Mouse (Mus musculus): ENCODE measurements around the gene Socs4.
"Not testable (repeated sequence)": the region's sequence is repeated elsewhere in the genome, so short reads cannot be mapped to it uniquely, and the experiment has no call there.

The Socs4 gene

DNA sequence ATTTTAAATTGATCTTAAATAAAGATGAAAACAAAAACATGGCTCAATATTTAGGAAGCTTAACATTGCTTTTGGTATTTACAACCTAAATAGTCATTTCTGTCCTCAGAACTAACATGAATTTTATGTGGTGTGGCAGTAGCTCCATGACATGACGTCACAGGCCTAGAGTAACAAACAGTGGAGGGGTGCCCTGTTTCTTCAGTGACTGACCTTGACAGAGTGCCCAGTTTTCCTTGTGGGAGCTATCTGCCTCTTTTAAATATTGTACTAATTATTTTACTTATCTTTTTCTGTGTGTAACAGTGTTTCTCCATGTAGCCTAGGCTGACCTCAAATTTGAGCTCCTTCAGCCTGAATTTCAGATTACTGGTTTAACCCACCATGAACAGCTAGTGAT is 15.0 kb downstream of the Socs4 start:
- no peak for DNase-seq

DNA sequence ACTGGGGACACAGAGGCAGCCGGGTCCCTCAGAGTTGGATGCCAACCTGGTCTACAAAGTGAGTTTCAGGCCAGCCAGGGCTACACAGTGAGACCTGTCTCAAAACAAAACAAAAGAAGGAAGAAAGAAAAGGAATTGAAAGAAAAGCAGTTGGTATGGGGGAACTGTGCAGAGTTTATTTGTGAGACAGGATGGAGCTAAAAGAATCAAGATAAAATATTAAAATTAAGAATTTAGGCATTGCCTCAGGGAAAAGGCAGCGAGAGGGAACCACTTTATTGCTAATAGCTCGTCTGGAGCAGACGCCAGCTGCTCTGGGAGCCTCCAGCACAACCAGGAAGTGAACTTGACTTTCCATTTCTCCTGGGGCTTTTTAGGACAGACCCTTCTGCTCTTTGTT is 17.4 kb downstream of the Socs4 start:
- DNase-seq, result no peak

DNA sequence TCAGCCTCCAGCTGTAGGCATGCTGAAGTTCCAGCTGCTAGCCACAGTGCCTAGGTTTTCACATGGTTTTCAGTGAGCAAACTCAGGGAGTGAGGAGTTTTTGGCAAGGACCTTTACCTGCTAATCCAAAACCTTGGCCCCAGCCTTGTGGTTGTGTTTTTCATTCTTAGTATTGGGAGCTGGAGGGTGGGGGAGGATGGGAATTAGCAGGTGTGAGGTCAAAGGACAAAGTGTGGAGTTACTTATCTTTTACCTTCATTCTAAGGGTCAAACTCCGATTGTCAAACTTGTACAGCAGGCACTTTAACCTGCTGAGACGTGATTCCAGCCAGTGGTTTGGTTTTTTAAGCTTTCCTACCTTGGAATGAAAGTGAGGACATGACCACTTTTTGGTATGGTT is 19.5 kb downstream of the Socs4 start:
- no peak for DNase-seq

DNA sequence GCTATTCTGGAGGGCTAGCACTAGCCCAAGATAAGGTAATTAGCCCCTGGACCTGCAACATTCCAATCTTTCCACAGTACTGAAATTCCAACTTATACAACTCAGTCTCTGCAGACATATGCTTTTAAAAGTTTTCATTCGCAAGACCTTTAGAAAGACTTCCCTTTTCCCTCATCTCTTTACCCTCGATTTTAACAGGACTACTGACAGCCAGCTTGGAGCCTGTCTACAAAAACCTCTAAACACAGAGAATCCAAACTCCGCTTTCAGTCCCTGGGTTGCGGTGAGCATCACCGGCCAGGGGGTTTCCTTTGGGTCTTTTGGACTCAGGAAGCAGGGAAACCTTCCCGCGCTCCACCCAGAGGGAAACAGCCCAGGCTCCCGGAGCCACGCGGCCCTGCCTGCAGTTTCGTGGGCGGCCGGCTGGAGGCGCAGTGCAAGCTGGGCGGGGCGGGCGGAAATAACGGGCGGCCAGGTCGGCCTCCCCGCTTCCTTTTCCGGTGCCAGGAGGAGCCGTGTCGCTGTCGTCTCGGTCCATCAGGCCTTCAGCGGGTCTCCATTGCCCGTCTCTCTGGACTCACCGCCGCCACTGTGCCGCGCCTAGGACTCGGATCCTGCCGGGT is 21.2 kb downstream of the Socs4 start, which contains the start of gene Mapk1ip1l:
Mapk1ip1l (plus strand) TSS at position 482 of the 623 bp plus-strand sequence.
- peak; percentile 93 for DNase-seq

DNA sequence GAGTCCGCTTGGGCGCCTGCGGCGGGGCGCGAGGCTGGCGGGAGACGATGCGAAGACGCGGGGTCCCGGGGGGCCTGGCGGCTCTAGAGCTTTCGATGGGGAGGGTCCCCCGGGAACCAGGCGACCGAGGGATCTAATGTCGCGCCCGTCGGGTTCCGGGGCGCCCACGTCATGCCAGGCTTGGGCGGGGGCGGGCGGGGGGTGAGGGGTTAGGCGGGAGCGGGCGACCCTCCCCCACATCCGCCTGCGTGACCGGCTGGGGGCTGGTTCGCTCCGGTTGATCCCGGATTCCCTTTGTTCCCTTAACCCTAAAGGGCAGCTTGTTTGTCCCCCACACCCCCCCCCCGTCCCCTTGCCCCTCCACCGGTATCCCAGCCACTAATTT is 21.7 kb downstream of the Socs4 start:
- no peak for DNase-seq

DNA sequence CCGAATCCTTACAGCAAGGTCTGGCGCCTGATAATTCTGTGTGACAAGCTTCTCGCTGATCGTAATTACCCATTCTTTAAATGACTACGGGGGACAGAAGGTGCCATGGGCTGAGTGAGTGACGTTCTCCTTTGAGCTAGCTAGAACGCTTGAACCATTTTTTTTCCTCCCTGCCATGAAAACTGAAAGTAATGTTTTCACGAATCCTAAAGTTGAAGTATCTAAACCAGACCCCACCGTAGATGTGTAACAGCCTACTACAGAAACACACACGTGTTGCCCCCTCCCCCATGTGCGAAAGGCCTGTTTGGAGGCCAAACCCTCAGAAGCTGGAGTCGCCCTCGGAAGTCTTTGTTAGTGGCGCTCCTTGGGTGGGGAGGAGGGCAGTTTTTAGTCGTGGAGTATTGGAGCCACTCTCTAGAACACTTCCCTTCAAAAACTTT is 22.1 kb downstream of the Socs4 start:
- DNase-seq, result no peak

DNA sequence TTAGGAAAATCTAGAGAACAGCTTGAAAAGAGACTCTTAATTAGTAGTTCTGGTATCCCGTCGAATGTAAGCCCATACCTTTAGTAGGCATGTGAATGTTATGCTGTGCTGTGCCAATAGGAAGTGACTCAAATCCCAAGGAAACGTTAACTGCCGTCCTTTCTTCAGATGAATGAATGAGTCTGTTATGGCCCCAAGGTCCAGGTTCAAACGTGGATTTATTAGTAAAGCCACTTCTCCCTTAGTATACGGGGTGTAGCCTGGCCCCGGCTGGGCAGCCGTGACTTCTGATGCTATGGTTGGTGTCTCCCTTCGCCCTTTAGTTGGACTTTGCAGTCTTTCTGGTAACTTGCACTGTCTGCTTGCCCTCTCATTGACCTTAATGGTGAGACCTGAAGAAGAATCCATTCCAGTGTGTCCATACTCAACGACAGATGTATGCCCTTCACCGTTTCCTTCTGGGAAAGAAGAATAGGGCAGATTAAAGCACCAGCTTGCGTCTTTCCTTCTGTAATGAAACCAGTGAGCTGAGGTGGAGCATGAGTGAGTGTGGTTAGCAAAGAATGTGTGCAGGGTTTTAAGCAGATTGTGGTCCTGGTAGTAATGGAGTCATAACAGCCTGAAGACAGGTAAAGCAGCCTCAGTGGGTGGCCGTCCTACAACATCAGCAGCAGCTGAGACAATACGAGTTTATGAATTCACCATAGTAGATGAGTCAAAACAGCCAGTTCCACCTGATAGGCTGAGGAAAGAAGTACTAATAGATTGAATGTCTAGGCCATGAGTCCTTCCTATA is 26.4 kb downstream of the Socs4 start:
- DNase-seq, result no peak

DNA sequence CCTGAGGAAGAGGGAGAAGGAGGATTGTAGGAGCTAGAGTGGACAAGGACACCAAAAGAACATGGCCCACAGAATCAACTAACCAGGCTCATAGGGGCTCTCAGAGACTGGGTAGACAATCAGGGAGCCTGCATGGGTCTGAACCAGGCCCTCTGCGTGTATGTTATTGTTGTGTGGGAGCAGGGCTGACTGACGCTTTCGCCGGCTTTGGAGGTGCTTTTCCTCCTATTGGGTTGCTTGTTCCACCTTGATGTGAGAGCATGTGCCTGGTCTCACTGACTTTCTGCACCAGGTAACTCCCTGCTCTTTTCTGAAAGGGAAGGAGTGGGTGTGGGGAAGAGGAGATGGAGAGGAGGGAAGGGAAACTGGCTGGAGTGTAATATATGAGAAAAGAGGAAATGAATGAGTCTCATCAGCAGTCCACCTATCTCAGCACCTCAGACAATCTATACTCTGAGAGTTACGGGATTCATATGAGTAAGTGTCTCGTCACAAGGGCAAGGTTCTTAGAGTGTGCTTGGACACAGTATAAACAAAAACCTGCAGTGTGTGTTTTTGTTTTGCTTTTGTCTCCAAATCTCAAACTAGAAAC is 28.2 kb downstream of the Socs4 start:
- no peak for DNase-seq

DNA sequence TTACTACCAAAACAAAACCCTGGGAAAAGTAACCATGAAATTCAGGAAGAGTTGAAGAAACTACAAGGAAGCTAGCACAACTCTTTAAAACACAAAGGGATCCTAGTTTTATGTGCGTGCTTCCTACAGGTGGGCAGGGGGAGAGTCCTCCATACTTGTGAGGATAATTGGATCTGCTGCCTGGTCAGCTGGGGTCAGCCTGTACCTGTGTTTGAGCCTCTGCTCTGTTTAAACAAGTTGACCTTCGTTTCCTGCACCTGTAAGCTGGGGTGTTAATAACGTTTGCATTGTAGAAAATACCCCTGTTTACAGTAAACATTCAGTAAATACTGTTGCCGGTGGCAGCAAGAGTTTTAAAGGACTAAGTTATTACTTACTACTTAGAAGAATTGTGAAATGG is 29.2 kb downstream of the Socs4 start:
- no peak for DNase-seq

DNA sequence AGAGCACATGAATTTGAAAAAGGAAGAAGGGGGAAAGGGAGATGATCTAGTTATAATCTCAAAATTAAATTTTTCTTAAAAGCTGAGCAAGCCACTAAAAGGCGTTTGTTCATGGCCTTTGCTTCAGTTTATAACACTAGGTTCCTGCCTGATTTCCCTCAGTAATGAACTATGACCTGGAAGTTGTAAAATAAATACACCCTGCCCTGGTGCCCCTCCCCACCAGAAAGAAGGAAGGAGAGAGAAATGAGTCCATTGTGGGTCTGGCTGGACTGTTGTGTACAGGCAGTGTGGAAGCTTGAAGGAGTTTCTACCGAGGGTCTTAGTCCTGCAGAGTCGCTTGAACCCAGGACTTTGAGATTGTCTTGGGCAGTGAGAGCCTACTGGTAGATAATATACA is 30.9 kb downstream of the Socs4 start:
- no peak for DNase-seq

DNA sequence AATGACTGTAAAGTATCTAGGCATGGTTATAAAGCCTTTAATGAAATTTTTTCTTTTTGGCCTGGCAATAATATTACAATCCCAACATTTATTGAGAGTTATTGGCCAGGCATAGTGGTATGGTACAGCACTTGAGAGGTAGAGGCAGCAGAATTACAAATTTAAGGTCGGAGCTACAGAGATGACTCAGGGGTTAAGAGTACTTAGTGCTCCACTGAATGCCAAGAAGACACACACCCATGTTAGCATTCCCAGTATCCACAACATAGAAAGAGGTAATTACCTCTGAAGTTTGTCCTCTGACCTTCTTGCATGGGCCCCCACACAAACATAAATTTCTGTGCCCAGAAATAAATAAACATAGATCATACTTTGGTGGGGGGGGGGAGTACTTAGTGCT is 32.3 kb downstream of the Socs4 start:
- DNase-seq, result no peak

DNA sequence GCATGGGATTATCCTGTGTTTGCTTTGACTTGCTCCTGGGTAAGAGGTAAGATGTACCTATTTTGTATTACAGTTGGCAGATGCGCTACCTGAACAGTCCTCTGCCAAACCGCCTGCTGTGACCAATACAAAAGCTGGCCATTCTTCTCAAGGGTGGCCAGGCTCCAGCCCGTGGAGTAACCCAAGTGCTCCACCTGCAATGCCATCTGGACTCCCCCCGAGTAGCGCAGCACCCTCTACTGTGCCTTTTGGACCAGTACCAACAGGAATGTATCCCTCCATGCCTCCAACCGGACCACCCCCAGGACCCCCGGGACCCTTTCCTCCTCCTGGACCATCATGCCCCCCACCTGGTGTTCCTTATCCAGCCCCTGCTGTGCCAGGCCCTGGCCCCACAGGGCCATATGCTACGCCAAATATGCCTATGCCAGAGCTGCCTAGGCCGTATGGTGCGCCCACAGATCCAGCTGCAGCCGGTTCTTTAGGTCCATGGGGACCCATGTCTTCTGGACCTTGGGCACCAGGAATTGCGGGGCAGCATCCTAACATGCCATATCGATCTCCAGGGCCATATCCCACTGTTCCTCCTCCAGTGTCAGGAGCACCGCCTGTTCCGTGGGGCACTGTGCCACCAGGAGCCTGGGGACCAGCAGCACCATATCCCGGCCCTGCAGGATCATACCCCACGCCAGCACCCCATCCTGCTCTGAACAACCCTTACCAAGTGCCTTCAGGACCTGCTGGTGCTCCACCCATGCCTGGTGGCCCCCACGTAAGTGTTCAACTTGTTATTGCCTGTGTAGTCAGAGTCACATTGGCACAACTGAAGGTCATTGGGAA is 33.8 kb downstream of the Socs4 start:
- DNase-seq, result no peak

DNA sequence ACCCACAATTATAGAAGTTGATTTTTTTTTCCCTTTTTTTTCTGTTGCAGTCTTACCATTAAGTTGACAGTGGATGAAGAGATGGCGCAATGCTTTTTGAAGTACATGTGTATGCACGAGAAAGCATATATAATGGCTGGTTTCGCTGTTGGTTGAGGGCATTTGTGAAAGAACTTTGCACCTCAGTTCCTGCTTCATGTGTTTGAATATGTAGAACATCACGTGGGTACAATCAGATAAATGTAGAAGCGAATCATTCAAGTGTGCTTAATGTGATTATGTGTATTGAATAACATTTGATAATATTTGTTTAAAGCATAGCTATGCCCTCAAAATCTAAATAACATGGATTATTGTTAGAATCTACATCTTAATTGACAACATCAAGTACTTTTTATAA is 42.6 kb downstream of the Socs4 start:
- DNase-seq, result no peak

DNA sequence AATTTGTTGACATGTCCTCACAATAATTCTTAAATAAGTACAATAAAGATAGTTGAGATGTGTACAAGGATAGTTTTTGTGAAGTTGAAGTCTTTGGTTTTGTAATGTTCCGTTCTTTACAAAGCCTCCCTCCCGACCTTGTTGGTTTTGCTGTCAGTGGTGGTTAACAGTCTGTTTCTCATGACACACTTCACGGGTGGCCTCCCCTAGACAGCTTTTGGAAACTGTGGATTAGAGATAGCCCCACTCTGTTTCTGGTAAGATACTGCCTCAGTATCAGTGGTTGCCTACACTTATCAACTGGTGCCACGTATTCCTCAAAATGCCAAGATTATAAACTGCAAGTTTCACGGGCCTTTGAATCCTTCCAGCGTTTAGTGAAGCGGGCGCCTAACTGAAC is 44.9 kb downstream of the Socs4 start:
- DNase-seq, result not testable (repeated sequence)

DNA sequence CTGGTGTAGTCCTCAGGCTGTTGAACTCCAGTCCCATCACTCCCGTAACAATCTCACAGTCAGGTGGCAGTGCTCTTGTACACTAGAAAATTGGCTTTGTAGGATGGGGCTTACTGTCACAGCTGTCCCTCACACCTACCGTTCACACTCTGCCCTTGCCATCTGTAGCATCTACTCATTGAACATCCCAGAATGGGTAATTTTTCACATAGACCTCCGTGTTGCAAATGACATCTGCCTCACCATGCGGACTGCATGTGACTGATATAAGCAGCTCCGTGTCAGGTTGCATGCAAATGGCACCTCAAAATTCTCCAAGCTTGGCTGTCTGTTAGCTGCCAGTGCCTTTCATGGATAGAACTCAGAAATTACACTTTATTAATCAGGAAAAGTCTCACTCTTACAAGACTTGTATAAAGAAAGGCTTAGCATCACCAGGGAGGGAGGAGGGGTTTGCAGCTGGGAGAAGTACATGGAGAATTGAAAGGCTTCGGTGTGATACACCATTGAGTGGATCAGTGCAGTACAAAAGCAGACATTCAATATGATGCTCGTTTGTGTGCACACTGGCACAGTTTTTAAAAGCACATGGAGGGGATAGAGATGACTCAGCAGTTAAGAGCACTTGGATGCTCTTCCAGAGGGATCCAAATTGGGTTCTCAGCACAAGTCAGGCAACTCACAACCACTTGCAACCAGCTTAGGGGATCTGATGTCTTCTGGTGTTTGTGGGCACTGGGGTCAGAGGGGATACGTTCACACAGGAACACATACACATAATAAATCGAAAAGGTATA is 49.4 kb downstream of the Socs4 start:
- DNase-seq, result no peak

DNA sequence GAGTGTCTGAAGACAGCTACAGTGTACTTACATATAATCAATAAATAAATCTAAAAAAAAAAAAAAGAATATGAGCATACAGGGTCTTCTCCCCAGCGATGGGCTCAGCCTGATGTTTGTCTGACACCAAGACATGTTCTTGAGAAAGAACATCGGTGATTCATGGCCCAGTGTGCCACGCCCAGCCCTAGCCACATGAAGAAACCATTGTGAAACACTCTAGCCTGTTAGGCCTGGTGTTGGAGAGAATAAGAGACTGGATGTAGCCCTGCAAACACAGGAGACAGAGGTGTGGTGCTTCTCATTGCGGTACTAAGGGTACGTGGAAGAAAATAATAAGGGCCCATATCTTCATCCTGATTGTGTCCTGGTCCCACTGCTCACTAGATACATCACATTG is 50.6 kb downstream of the Socs4 start:
- DNase-seq, result no peak

DNA sequence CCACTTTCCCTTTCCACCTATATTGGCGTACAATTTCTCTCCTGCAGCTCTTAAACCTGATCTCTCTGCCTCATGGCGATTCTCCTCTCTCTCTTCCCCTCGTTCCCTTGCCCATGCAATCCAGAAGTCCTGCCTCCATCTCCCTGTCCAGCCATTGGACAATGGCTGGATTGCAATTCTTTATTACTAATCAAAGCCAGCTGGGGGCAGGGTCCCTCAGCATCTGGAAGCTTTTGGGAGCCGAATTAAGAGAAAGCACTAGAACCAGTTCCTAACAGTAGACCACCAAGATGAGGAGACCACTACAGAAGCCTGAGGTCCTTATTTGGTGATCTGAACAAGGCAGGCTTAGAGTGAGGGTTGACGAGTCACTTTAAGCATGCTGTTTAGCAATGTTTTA is 55.2 kb downstream of the Socs4 start:
- no peak for DNase-seq

DNA sequence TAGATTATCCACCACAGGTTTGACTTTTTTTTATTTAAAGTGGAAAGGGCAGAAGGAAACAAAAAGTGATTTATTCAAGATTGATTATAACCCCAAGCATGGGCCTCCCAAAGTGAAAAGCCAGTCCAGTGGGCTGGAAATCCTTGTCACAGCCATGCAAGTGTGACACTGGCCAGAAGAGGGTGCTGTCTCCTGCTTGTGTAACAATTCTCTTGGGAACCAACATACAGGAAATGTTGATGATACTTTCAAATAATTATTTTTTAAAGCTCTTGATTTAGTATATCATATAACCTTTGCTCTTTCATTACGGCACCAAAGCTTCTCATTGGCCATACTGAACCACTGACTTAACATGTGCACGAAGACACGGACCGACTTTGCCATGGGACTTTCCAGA is 58.1 kb downstream of the Socs4 start:
- DNase-seq, result peak; percentile 76

DNA sequence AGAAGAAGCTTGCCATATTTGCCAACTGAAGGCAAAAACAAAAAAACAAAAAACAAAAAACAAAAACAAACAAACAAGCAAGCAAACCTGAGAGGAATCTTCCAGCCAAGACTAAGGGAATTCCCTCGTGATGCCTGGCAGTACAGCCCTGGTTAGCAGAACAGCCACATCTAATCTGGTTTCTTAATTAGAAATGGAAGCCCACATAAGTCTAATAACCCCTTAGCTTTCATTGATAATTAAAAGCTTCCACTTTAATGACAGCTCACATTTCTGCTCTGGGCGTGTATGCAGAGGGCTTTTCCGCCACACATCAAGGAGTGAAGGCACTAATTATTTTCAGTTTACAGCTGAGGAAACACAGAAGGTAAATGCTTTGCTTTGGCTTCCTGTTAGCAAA is 58.6 kb downstream of the Socs4 start:
- DNase-seq, result no peak

DNA sequence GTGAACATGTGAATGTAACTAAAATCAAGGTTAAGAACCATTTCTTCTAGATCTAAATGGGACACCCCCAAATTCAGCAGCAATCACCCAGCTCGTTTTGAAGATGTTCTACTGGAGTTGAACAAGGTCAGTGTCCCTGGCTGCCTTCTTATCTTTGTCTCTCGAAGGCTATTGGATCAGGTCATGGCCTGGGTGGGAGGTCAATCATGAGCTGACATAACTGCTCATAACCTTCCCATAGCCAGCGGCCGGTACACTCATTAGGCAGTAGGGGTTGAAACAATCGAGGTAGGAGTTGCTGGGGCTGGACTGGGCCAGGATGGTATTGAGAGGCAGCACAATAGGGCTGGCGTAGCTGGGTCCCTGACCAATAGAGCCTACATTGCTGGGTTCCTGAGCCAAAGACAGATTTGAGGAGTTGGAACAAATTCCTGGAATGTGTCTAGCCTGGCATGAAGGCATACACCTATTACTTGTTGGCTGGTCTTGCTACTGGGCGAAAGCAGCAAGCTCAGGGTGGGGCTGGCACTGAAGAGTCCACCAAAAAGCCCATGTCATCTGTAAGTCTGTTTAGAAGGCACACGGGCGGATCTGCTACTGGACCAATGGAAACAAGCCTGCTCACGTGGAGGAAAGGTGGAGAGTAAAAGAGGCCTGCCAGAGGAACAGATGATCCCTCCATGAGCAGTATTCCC is 63.6 kb downstream of the Socs4 start:
- no peak for DNase-seq

DNA sequence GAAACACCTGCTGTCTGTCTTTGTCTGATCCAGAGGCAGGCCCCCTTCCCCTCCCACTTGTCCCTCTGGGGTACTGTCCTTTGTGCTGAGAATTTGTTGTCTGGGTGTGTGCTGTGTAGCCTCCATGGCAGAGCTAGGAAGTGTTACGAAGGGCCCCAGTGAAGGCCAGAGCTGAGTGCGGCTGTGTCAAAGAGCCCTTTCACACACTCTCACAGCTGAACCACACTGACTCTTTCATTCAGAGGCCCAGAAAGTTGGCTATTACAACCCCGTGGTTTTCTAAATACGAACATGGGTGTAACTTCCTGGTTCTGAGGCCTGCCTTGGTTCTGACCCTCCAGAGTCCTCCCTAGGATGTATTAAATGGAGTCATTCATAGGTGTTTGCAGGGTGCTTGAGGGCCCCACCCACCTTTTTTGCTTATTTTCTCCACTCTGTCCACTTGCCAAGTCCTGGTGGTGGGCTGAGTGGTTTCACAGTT is 65.1 kb downstream of the Socs4 start:
- DNase-seq, result no peak

Measured in right cerebral cortex, postnatal 4 days (tissue).